Mouse (Mus musculus) adrenal gland (tissue): ENCODE results near the gene Prrc2a.

ENCODE experiments used
- intact Hi-C: fragments of 180-260 bp; cut with DNase I; formaldehyde crosslinking; loops from one replicate; pipeline ENCODE4 v1.15.1; 2025
- long read RNA-seq, 2 experiments: library from polyadenylated mRNA; unstranded; transcript quantifications; one replicate each; pipeline ENCODE4 v2.0.0; 2020; ENCODE audit warnings: borderline replicate concordance in 1 of 2; ENCODE audit not compliant: insufficient replicate concordance in 1 of 2

Gene Prrc2a
- long read RNA-seq, experiment 1, partial matches to known transcripts = 3 of 3 reads
- long read RNA-seq, experiment 1, other reads (novel, unspliced or antisense) = 0 of 3 reads
- long read RNA-seq, experiment 2, partial matches to known transcripts = 1 of 1 reads
- long read RNA-seq, experiment 2, other reads (novel, unspliced or antisense) = 0 of 1 reads

GRCm38 (mm10) chr17:35164568-35165450 is at the start of gene Prrc2a:
Gene Prrc2a, minus strand, starts transcription at chr17:35164897.
- intact Hi-C loops = no loop called here

- intact Hi-C loops = no loop called here
Observed at GRCm38 (mm10) chr17:35213071-35213470, 48.4 kb upstream of the Prrc2a start.

- intact Hi-C loops = no loop called here
Observed at GRCm38 (mm10) chr17:35210593-35210992, 45.9 kb upstream of the Prrc2a start.

- intact Hi-C loops = no loop called here
Observed at GRCm38 (mm10) chr17:35209785-35210535, 45.3 kb upstream of the Prrc2a start.

GRCm38 (mm10) chr17:35205380-35205769 is 40.7 kb upstream of the Prrc2a start:
- intact Hi-C loops = no loop called here

GRCm38 (mm10) chr17:35204494-35205379 is 40.0 kb upstream of the Prrc2a start, which contains the start of gene Lta:
Gene Lta, minus strand, starts transcription at chr17:35205351.
- intact Hi-C loops = no loop called here

GRCm38 (mm10) chr17:35202442-35202841 is 37.7 kb upstream of the Prrc2a start:
- intact Hi-C loops = no loop called here

GRCm38 (mm10) chr17:35201787-35202186 is 37.1 kb upstream of the Prrc2a start, which contains the start of gene Tnf:
Gene Tnf, minus strand, starts transcription at chr17:35202007.
- intact Hi-C loops = no loop called here

GRCm38 (mm10) chr17:35201128-35201527 is 36.4 kb upstream of the Prrc2a start:
- intact Hi-C loops = no loop called here

- intact Hi-C loops = no loop called here
Observed at GRCm38 (mm10) chr17:35200398-35200797, 35.7 kb upstream of the Prrc2a start.

- intact Hi-C loops = loop anchor here (5.0 kb wide), 1 partner anchor 33 kb away; the partner anchor contains the start of gene Atp6v1g2
Observed at GRCm38 (mm10) chr17:35198946-35199345, 34.2 kb upstream of the Prrc2a start.

- intact Hi-C loops = loop anchor here (5.0 kb wide), 1 partner anchor 34 kb away; the partner anchor contains the start of gene Atp6v1g2
Observed at GRCm38 (mm10) chr17:35198029-35198428, 33.3 kb upstream of the Prrc2a start.

GRCm38 (mm10) chr17:35197126-35197525 is 32.4 kb upstream of the Prrc2a start:
- intact Hi-C loops = loop anchor here (5.0 kb wide), 1 partner anchor 35 kb away; the partner anchor contains the start of gene Atp6v1g2

GRCm38 (mm10) chr17:35196321-35196641 is 31.6 kb upstream of the Prrc2a start:
- intact Hi-C loops = loop anchor here (5.0 kb wide), 1 partner anchor 36 kb away; the partner anchor contains the start of gene Atp6v1g2

GRCm38 (mm10) chr17:35195631-35196320 is 31.1 kb upstream of the Prrc2a start:
- intact Hi-C loops = loop anchor here (5.0 kb wide), 1 partner anchor 37 kb away; the partner anchor contains the start of gene Atp6v1g2

- intact Hi-C loops = loop anchor here (5.0 kb wide), 1 partner anchor 37 kb away; the partner anchor contains the start of gene Atp6v1g2
Observed at GRCm38 (mm10) chr17:35194844-35195630, 30.3 kb upstream of the Prrc2a start.

GRCm38 (mm10) chr17:35193881-35194843 is 29.5 kb upstream of the Prrc2a start, which contains the start of gene Ltb:
Gene Ltb, plus strand, starts transcription at chr17:35194439.
- intact Hi-C loops = no loop called here

GRCm38 (mm10) chr17:35192924-35193323 is 28.2 kb upstream of the Prrc2a start:
- intact Hi-C loops = no loop called here
